Mouse (Mus musculus) forebrain, embryonic 12.5 days (tissue): ENCODE data around the gene Gm20388. TPM values are rescaled to one million over a fixed set of nuclear protein-coding genes. Genes with fewer than 3 reads are reported as not detected.
A peak's percentile ranks its signal among the peaks of the same experiment; 100 is the strongest.

Experiments used
- ATAC-seq: fragments of 200-750 bp; cut with Nextera tagmentation; 2 replicates; pipeline ENCODE4 v1.8.0; 2017; ENCODE audit warnings: moderate TSS enrichment; ENCODE audit not compliant: low FRiP score
- H3K27ac ChIP-seq: fragments of 300-500 bp; sonication (generic); 2 replicates; pipeline ENCODE4 v1.5.1; 2016; ENCODE audit warnings: mild to moderate bottlenecking
- H3K27me3 ChIP-seq: fragments of 300-500 bp; sonication (generic); 2 replicates; pipeline ENCODE4 v1.6.1; 2016; ENCODE audit warnings: mild to moderate bottlenecking
- H3K36me3 ChIP-seq: fragments of 300-500 bp; sonication (generic); replicated peaks from 2 replicates; pipeline ENCODE4 v1.6.1; 2016; ENCODE audit warnings: mild to moderate bottlenecking
- H3K4me1 ChIP-seq: fragments of 300-500 bp; sonication (generic); 2 replicates; pipeline ENCODE4 v1.6.1; 2016
- H3K4me2 ChIP-seq: fragments of 300-500 bp; sonication (generic); 2 replicates; pipeline ENCODE4 v1.6.1; 2016; ENCODE audit warnings: mild to moderate bottlenecking, moderate library complexity
- H3K4me3 ChIP-seq: fragments of 300-500 bp; sonication (generic); replicated peaks from 2 replicates; pipeline ENCODE4 v1.5.1; 2016; ENCODE audit warnings: mild to moderate bottlenecking
- H3K9ac ChIP-seq: fragments of 300-500 bp; sonication (generic); 2 replicates; pipeline ENCODE4 v1.6.1; 2016; ENCODE audit warnings: mild to moderate bottlenecking
- H3K9me3 ChIP-seq: fragments of 300-500 bp; sonication (generic); 2 replicates; pipeline ENCODE4 v1.6.1; 2016
- WGBS: fragments of 180-500 bp; shearing (Covaris S2); methylation state at CpG from one replicate; pipeline ENCODE4 v1.1.7; 2016; 5-methylcytosine and 5-hydroxymethylcytosine counted together
- polyA plus RNA-seq: library from polyadenylated mRNA; unstranded; fragments of >200 nt; fragmentation: Nextera tagmentation; extraction: Ambion mirVana; gene quantifications from 2 replicates; pipeline ENCODE4 v1.2.1, GENCODE M21; 2016

Gm20388 gene
- polyA plus RNA-seq, 1 experiment from 2014 or later: not detected

- 91% methylated on average over 9 of the region's 9 CpGs for WGBS
- Histone ChIP-seq H3K27me3 (no peaks in the 10 kb centered on the region), H3K4me1 (peaks cover 5% of the 10 kb centered on the region; the same call in 1 of the 2 replicates), H3K9ac (no peak overlapping the region), H3K9me3 (no peaks in the 10 kb centered on the region), H3K4me2 (no peak overlapping the region), H3K4me3 (no peak overlapping the region), H3K27ac (no peak overlapping the region), H3K36me3 (peaks cover 48% of the 10 kb centered on the region)
- no peak for ATAC-seq
These were observed 2114.9 kb downstream of the Gm20388 start for GRCm38 (mm10) chr8:122025546-122025945.

- Histone ChIP-seq H3K9me3 (no peaks in the 10 kb centered on the region), H3K36me3 (peaks cover 36% of the 10 kb centered on the region), H3K27ac (no peak overlapping the region), H3K4me2 (no peak overlapping the region), H3K4me3 (no peak overlapping the region), H3K27me3 (no peaks in the 10 kb centered on the region), H3K4me1 (peaks cover 14% of the 10 kb centered on the region), H3K9ac (no peak overlapping the region)
- ATAC-seq: no peak
- 80% methylated on average over 4 of the region's 4 CpGs for WGBS
These were observed 2117.5 kb downstream of the Gm20388 start for GRCm38 (mm10) chr8:122028116-122028515.

- ATAC-seq: no peak
- H3K9me3 ChIP-seq: no peaks in the 10 kb centered on the region
- H3K4me2 ChIP-seq: no peak overlapping the region
- H3K36me3 ChIP-seq: peaks cover 11% of the 10 kb centered on the region
- peaks cover 14% of the 10 kb centered on the region for H3K4me1 ChIP-seq
- H3K4me3 ChIP-seq: no peak overlapping the region
- H3K27ac ChIP-seq: peak overlapping the region; percentile 25; the same call in 1 of the 2 replicates
- H3K9ac ChIP-seq: no peak overlapping the region
- WGBS: 37% methylated on average over 7 of the region's 7 CpGs
- no peaks in the 10 kb centered on the region for H3K27me3 ChIP-seq
These were observed 2120.3 kb downstream of the Gm20388 start for GRCm38 (mm10) chr8:122030965-122031364.

- 75% methylated on average over 9 of the region's 9 CpGs for WGBS
- H3K9ac ChIP-seq: no peak overlapping the region
- peaks cover 14% of the 10 kb centered on the region for H3K4me1 ChIP-seq
- ATAC-seq: no peak
- H3K27me3 ChIP-seq: no peaks in the 10 kb centered on the region
- H3K4me3 ChIP-seq: no peak overlapping the region
- no peaks in the 10 kb centered on the region for H3K36me3 ChIP-seq
- H3K4me2 ChIP-seq: no peak overlapping the region
- H3K27ac ChIP-seq: no peak overlapping the region
- no peaks in the 10 kb centered on the region for H3K9me3 ChIP-seq
These were observed 2122.1 kb downstream of the Gm20388 start for GRCm38 (mm10) chr8:122032741-122033140.

GRCm38 (mm10) chr8:122035543-122035942 is 2124.9 kb downstream of the Gm20388 start:
- no peaks in the 10 kb centered on the region for H3K36me3 ChIP-seq

GRCm38 (mm10) chr8:122036325-122036724 is 2125.7 kb downstream of the Gm20388 start:
- no peaks in the 10 kb centered on the region for H3K9me3 ChIP-seq
- no peak overlapping the region for H3K9ac ChIP-seq
- H3K27ac ChIP-seq: no peak overlapping the region
- WGBS: 83% methylated on average over 6 of the region's 6 CpGs
- no peaks in the 10 kb centered on the region for H3K36me3 ChIP-seq
- H3K27me3 ChIP-seq: no peaks in the 10 kb centered on the region
- no peak for ATAC-seq
- H3K4me1 ChIP-seq: peaks cover 3% of the 10 kb centered on the region; the same call in 1 of the 2 replicates
- H3K4me3 ChIP-seq: no peak overlapping the region
- no peak overlapping the region for H3K4me2 ChIP-seq

More at GRCm38 (mm10) chr8:122035543-122035942, 2124.9 kb downstream of the Gm20388 start:
- no peak overlapping the region for H3K4me2 ChIP-seq
- no peaks in the 10 kb centered on the region for H3K9me3 ChIP-seq
- H3K27ac ChIP-seq: no peak overlapping the region
- H3K9ac ChIP-seq: no peak overlapping the region
- H3K4me3 ChIP-seq: no peak overlapping the region
- peaks cover 9% of the 10 kb centered on the region for H3K4me1 ChIP-seq
- no peaks in the 10 kb centered on the region for H3K27me3 ChIP-seq
- WGBS: 79% methylated on average over 7 of the region's 7 CpGs
- ATAC-seq: no peak

- no peak for ATAC-seq
- no peaks in the 10 kb centered on the region for H3K27me3 ChIP-seq
- no peak overlapping the region for H3K27ac ChIP-seq
- H3K36me3 ChIP-seq: no peaks in the 10 kb centered on the region
- peaks cover under 1% of the 10 kb centered on the region; the same call in 1 of the 2 replicates for H3K4me1 ChIP-seq
- H3K9me3 ChIP-seq: no peaks in the 10 kb centered on the region
- WGBS: 71% methylated on average over 7 of the region's 7 CpGs
- no peak overlapping the region for H3K9ac ChIP-seq
- no peak overlapping the region for H3K4me3 ChIP-seq
- no peak overlapping the region for H3K4me2 ChIP-seq
These were observed 2126.6 kb downstream of the Gm20388 start for GRCm38 (mm10) chr8:122037279-122037678.

GRCm38 (mm10) chr8:122038076-122038475 is 2127.4 kb downstream of the Gm20388 start:
- Histone ChIP-seq H3K4me2 (no peak overlapping the region), H3K36me3 (no peaks in the 10 kb centered on the region)
- 89% methylated on average over 6 of the region's 6 CpGs for WGBS

GRCm38 (mm10) chr8:122039452-122039851 is 2128.8 kb downstream of the Gm20388 start:
- Histone ChIP-seq H3K27ac (no peak overlapping the region), H3K9me3 (no peaks in the 10 kb centered on the region), H3K4me1 (no peaks in the 10 kb centered on the region), H3K4me2 (no peak overlapping the region), H3K9ac (no peak overlapping the region), H3K4me3 (no peak overlapping the region), H3K27me3 (no peaks in the 10 kb centered on the region), H3K36me3 (no peaks in the 10 kb centered on the region)
- 85% methylated on average over 4 of the region's 4 CpGs for WGBS
- ATAC-seq: no peak

More at GRCm38 (mm10) chr8:122038076-122038475, 2127.4 kb downstream of the Gm20388 start:
- no peak for ATAC-seq
- Histone ChIP-seq H3K9me3 (no peaks in the 10 kb centered on the region), H3K4me1 (no peaks in the 10 kb centered on the region), H3K4me3 (no peak overlapping the region), H3K9ac (no peak overlapping the region), H3K27ac (no peak overlapping the region), H3K27me3 (no peaks in the 10 kb centered on the region)

GRCm38 (mm10) chr8:122047206-122047870 is 2136.7 kb downstream of the Gm20388 start:
- 58% methylated on average over 15 of the region's 15 CpGs for WGBS
- Histone ChIP-seq H3K9me3 (no peaks in the 10 kb centered on the region), H3K36me3 (no peaks in the 10 kb centered on the region), H3K27me3 (no peaks in the 10 kb centered on the region; the same call in 1 of the 2 replicates), H3K27ac (no peak overlapping the region), H3K4me1 (no peaks in the 10 kb centered on the region), H3K9ac (no peak overlapping the region), H3K4me3 (no peak overlapping the region), H3K4me2 (no peak overlapping the region)
- ATAC-seq: no peak

GRCm38 (mm10) chr8:122049266-122049665 is 2138.6 kb downstream of the Gm20388 start:
- no peak for ATAC-seq
- no peak overlapping the region for H3K4me2 ChIP-seq
- H3K36me3 ChIP-seq: no peaks in the 10 kb centered on the region
- H3K9ac ChIP-seq: no peak overlapping the region
- WGBS: 88% methylated on average over 4 of the region's 4 CpGs
- no peak overlapping the region for H3K27ac ChIP-seq
- no peaks in the 10 kb centered on the region; the same call in 1 of the 2 replicates for H3K27me3 ChIP-seq
- no peak overlapping the region for H3K4me3 ChIP-seq
- no peaks in the 10 kb centered on the region for H3K4me1 ChIP-seq
- no peaks in the 10 kb centered on the region for H3K9me3 ChIP-seq

GRCm38 (mm10) chr8:122049923-122050322 is 2139.3 kb downstream of the Gm20388 start:
- no peak overlapping the region for H3K27ac ChIP-seq
- 73% methylated on average over 2 of the region's 2 CpGs for WGBS
- ATAC-seq: no peak

GRCm38 (mm10) chr8:122050620-122051019 is 2140.0 kb downstream of the Gm20388 start:
- Histone ChIP-seq H3K9ac (no peak overlapping the region), H3K4me3 (no peak overlapping the region), H3K27ac (no peak overlapping the region), H3K4me1 (peaks cover 11% of the 10 kb centered on the region), H3K36me3 (no peaks in the 10 kb centered on the region), H3K4me2 (no peak overlapping the region), H3K9me3 (no peaks in the 10 kb centered on the region), H3K27me3 (no peaks in the 10 kb centered on the region; the same call in 1 of the 2 replicates)
- no peak for ATAC-seq
- WGBS: 93% methylated on average over 9 of the region's 9 CpGs

More at GRCm38 (mm10) chr8:122049923-122050322, 2139.3 kb downstream of the Gm20388 start:
- H3K4me2 ChIP-seq: no peak overlapping the region
- H3K4me3 ChIP-seq: no peak overlapping the region
- no peaks in the 10 kb centered on the region for H3K36me3 ChIP-seq
- no peaks in the 10 kb centered on the region; the same call in 1 of the 2 replicates for H3K27me3 ChIP-seq
- H3K9ac ChIP-seq: no peak overlapping the region
- peaks cover 4% of the 10 kb centered on the region for H3K4me1 ChIP-seq
- H3K9me3 ChIP-seq: no peaks in the 10 kb centered on the region
